Mouse (Mus musculus) heart, embryonic 14.5 days (tissue): ENCODE measurements around the gene Mpig6b. TPM values are rescaled to one million over a fixed set of nuclear protein-coding genes. Genes with fewer than 3 reads are reported as not detected.
"Not testable (repeated sequence)": the region's sequence is repeated elsewhere in the genome, so short reads cannot be mapped to it uniquely, and the experiment has no call there.

Experiments
- ATAC-seq: fragments of 200-750 bp; cut with Nextera tagmentation; 2 replicates; pipeline ENCODE4 v1.8.0; 2017; ENCODE audit warnings: low read depth, moderate TSS enrichment; ENCODE audit not compliant: insufficient number of reproducible peaks, insufficient read depth, low FRiP score
- H3K27ac ChIP-seq, 2 experiments: fragments of 200-500 bp in 1 of 2; fragments of 300-500 bp in 1 of 2; sonication (generic) in 1 of 2; replicated peaks in 1 of 2; 2 replicates each; pipeline ENCODE4 v1.5.1; 2012 to 2014; ENCODE audit warnings: low read depth in 2 of 2, low read length in 2 of 2, control low read depth in 1 of 2, mild to moderate bottlenecking in 1 of 2, mixed read lengths in 1 of 2; ENCODE audit not compliant: control insufficient read depth in 1 of 2, insufficient read depth in 1 of 2
- H3K27me3 ChIP-seq: fragments of 300-500 bp; sonication (generic); 2 replicates; pipeline ENCODE4 v1.6.1; 2014; ENCODE audit warnings: mild to moderate bottlenecking, low read length, control low read depth; ENCODE audit not compliant: control insufficient read depth, insufficient read depth
- H3K36me3 ChIP-seq: fragments of 300-500 bp; sonication (generic); 2 replicates; pipeline ENCODE4 v1.6.1; 2014; ENCODE audit warnings: mild to moderate bottlenecking, control low read depth, low read length, mixed read lengths; ENCODE audit not compliant: control insufficient read depth, insufficient read depth
- H3K4me1 ChIP-seq, 2 experiments: fragments of 200-500 bp in 1 of 2; fragments of 300-500 bp in 1 of 2; sonication (generic) in 1 of 2; 2 replicates each; pipeline ENCODE4 v1.6.1; 2012 to 2014; ENCODE audit warnings: low read length in 2 of 2, control low read depth in 1 of 2, mixed read lengths in 1 of 2; ENCODE audit not compliant: control insufficient read depth in 2 of 2, insufficient read depth in 2 of 2
- H3K4me2 ChIP-seq: fragments of 300-500 bp; sonication (generic); 2 replicates; pipeline ENCODE4 v1.6.1; 2014; ENCODE audit warnings: mild to moderate bottlenecking, low read length
- H3K4me3 ChIP-seq, 2 experiments: fragments of 200-500 bp in 1 of 2; fragments of 300-500 bp in 1 of 2; sonication (generic) in 1 of 2; 2 replicates each; pipeline ENCODE4 v1.5.1; 2012 to 2014; ENCODE audit warnings: low read length in 2 of 2, mild to moderate bottlenecking in 2 of 2, control low read depth in 1 of 2, low read depth in 1 of 2, moderate library complexity in 1 of 2; ENCODE audit not compliant: control insufficient read depth in 1 of 2, insufficient read depth in 1 of 2
- H3K9ac ChIP-seq: fragments of 300-500 bp; sonication (generic); 2 replicates; pipeline ENCODE4 v1.6.1; 2014; ENCODE audit warnings: mild to moderate bottlenecking, low read length
- H3K9me3 ChIP-seq: fragments of 300-500 bp; sonication (generic); 2 replicates; pipeline ENCODE4 v1.6.1; 2016; ENCODE audit warnings: low read length, control low read depth; ENCODE audit not compliant: control insufficient read depth
- WGBS: fragments of 180-500 bp; shearing (Covaris S2); extraction: QIAGEN DNeasy Blood & Tissue Kit; methylation state at CpG from one replicate; pipeline ENCODE4 v1.1.7; 2014; 5-methylcytosine and 5-hydroxymethylcytosine counted together
- polyA plus RNA-seq: library from polyadenylated mRNA; unstranded; fragments of >200 nt; fragmentation: Nextera tagmentation; extraction: Ambion mirVana; gene quantifications from 2 replicates; pipeline ENCODE4 v1.2.1, GENCODE M21; 2014

Gene Mpig6b
- polyA plus RNA-seq, 1 experiment from 2014 or later, result 0.54 TPM

DNA sequence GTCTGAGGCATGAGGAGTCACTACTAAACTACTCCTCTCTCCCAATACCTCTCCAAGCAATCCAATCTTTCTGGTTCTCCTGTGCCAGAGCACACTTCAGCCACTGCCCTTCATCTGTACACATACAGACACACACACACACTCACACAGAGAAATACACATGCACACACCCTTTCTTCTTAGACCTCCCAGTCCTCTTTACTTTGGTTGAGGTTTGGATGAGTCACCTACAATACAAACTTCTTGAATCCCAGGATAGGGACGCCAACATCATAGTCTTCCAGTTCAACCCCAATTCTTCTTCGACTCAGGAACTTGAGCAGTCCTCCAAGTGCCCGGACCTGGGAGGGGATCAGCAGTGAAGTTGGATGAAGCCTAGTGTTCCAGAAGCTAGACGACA, 22.2 kb downstream of the Mpig6b start:
- Histone ChIP-seq H3K4me3 (no peak overlapping the region), H3K9me3 (no peaks in the 10 kb centered on the region), H3K9ac (no peak overlapping the region), H3K36me3 (no peaks in the 10 kb centered on the region), H3K4me2 (no peak overlapping the region), H3K27me3 (no peaks in the 10 kb centered on the region), H3K27ac (peak overlapping the region; percentile 14 to 61; a peak in 1 of 4 replicates), H3K4me1 (peaks cover 16 to 43% of the 10 kb centered on the region in 2 experiments)
- 77% methylated on average over 4 of the region's 4 CpGs for WGBS
- no peak for ATAC-seq

DNA sequence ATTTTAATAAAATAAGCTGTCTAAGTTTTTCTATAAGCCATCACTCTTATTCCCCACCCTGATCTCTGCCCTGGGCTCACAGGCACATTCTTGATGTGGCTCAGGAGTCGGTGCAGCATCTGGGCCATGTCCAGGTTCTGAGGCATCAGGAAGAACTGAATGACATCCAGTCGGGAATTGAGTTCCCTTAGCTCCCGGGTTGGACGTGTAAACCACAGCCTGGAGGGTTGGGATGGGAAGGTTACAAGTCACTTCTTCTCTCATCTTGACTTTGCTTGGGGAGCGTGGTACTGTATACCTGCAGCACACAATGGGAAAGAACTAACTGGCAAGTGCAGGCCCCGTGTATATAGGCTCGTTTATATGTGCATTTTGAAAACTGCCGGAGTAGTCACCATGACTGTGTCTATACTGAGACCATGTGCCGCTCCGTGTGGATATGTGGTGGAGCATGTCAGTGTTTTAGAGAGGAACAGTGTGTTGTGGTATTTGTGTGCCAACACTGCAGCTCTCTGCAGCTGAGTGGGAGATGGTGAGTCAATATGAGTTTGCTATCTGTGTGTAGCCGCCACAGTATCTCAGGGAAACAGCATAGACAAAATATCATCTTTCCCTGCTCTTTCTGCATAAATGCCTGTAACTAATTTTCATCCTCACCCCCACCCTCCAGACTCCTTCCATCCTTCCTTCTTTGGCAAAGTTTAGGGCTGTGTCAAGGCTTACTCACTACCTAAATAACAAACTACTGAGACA, 26.7 kb downstream of the Mpig6b start:
- 75% methylated on average over 11 of the region's 11 CpGs for WGBS
- H3K4me2 ChIP-seq, result no peak overlapping the region
- H3K4me1 ChIP-seq, result 0 out of 4 replicates have a peak, but pooled peaks cover 0 to 4% of the 10 kb centered on the region in 2 experiments
- H3K4me3 ChIP-seq, result no peak overlapping the region
- no peaks in the 10 kb centered on the region for H3K27me3 ChIP-seq
- no peaks in the 10 kb centered on the region for H3K36me3 ChIP-seq
- no peak overlapping the region for H3K27ac ChIP-seq
- H3K9ac ChIP-seq, result no peak overlapping the region
- no peak for ATAC-seq
- H3K9me3 ChIP-seq, result no peaks in the 10 kb centered on the region

DNA sequence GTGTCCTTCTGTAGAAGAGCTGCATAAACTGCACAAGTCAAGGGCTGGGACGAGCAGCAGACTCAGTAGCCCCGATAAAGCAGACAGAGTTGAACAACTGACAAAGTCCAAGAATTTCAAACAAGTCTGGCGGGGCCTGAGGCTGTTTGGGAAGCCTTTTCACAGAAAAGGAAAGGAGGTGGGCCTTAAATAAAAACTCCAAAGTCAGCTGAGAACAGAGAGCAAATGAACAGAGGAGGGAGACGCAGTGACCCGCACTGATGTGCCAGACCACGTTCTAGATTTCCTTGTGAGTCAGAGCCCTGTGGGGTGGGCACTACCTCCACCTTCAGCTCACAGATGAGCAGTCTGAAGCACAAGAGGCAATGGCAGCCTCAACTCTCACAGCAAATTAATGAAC, 31.1 kb downstream of the Mpig6b start:
- Histone ChIP-seq H3K4me3 (no peak overlapping the region), H3K9me3 (no peaks in the 10 kb centered on the region), H3K4me2 (no peak overlapping the region), H3K36me3 (no peaks in the 10 kb centered on the region), H3K27me3 (no peaks in the 10 kb centered on the region), H3K27ac (no peak overlapping the region), H3K9ac (no peak overlapping the region), H3K4me1 (0 out of 4 replicates have a peak, but pooled peaks cover 0 to 1% of the 10 kb centered on the region in 2 experiments)
- no peak for ATAC-seq
- 66% methylated on average over 6 of the region's 6 CpGs for WGBS

DNA sequence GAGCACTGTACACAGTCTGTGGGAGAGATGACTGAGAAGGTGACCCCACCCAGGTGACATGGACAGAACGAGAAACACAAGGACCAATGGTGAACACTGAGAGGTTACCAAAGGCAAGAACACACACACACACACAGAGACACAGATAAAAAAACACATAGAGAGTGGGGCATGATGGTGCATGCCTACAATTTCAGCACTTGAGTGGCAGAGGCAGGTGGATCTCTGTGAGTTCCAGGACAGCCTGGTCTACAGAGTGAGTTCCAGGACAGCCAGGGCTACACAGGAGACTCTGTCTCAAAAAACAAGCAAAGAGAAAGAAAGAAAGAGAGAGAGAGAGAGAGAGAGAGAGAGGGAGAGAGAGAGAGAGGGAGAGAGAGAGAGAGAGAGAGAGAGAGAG, 32.3 kb downstream of the Mpig6b start:
- not testable (repeated sequence) for H3K27me3 ChIP-seq, H3K27ac ChIP-seq, H3K36me3 ChIP-seq, H3K4me3 ChIP-seq, ATAC-seq, H3K4me1 ChIP-seq, H3K9ac ChIP-seq, H3K9me3 ChIP-seq, H3K4me2 ChIP-seq
- 57% methylated on average over 1 of the region's 1 CpGs for WGBS

DNA sequence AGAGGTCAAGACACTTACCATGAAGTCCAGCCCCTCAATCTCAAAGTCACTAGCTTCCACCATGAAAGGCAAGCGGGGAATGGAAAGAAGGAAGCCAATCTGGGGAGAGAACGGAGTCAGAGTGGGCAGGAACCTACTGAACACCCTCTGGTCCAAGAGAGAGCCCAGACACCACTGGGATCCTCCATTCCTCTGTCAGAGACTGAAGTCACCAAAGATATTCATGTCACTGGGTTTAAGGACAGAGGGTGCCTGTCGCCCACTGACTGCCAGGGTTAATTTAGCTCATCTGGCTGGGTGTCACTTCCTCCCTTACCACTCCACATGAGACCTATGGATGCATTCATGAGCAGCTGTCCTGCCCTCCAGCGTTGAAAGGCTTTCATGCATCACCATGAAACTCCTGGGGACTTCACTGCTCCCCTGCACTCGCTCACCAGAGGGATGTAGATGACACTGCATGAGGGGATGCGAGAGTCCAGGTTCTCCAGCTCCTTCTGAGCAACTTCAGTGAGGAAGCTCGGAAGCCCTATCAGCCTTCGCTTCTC, 33.6 kb downstream of the Mpig6b start:
- Histone ChIP-seq H3K9me3 (no peaks in the 10 kb centered on the region), H3K36me3 (no peaks in the 10 kb centered on the region), H3K9ac (no peak overlapping the region), H3K4me3 (no peak overlapping the region), H3K4me1 (peaks cover 3 to 11% of the 10 kb centered on the region in 2 experiments; a peak in 2 of 4 replicates), H3K27me3 (no peaks in the 10 kb centered on the region), H3K4me2 (no peak overlapping the region), H3K27ac (no peak overlapping the region)
- 62% methylated on average over 8 of the region's 8 CpGs for WGBS
- no peak for ATAC-seq

DNA sequence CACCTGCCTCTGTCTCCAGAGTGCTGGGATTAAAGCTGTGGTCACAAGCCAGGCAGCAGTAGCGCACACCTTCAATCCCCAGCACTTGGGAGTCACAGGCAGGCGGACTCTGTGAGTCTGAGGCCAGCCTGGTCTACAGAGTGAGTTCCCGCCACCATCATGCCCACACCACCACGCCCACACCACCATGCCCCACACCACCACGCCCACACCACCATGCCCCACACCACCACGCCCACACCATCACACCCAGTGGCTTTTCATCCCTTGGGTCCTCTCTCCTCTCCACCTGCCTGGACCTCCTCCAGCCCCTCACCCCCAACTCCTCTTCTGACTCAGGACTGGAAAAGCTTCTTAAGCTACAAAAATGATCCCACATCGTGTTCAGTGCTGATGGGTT, 34.1 kb downstream of the Mpig6b start:
- no peak overlapping the region for H3K9ac ChIP-seq

DNA sequence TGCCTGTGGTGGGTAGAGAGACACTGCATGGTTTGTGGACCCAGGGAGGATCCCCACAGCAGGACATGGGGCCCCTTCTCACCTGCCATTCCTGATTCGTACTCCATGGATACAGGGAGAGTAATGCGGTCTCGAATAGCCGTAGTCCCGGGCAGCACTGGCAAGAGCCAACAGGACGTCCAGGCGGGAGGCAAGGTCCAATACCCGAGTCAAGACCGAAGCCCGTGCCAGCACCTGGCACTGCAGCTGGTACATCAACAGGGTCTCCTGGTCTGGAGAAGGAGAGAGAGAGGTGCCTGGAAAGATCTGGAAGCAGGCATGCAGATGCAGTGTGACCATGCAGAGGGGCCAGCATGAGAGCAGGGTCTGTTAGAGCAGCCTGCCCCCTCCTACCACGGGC, 34.7 kb downstream of the Mpig6b start:
- H3K9me3 ChIP-seq, result no peaks in the 10 kb centered on the region
- H3K4me3 ChIP-seq, result no peak overlapping the region
- WGBS, result 87% methylated on average over 11 of the region's 11 CpGs
- H3K36me3 ChIP-seq, result no peaks in the 10 kb centered on the region
- H3K4me1 ChIP-seq, result peaks cover 6 to 14% of the 10 kb centered on the region in 2 experiments; a peak in 2 of 4 replicates
- no peak for ATAC-seq
- no peak overlapping the region for H3K4me2 ChIP-seq
- H3K27ac ChIP-seq, result no peak overlapping the region
- no peaks in the 10 kb centered on the region for H3K27me3 ChIP-seq
- no peak overlapping the region for H3K9ac ChIP-seq

More for the DNA sequence above, 34.1 kb downstream of the Mpig6b start:
- Histone ChIP-seq H3K4me3 (no peak overlapping the region), H3K4me2 (no peak overlapping the region), H3K4me1 (peaks cover 6 to 14% of the 10 kb centered on the region in 2 experiments; a peak in 2 of 4 replicates), H3K27me3 (no peaks in the 10 kb centered on the region), H3K36me3 (no peaks in the 10 kb centered on the region), H3K27ac (no peak overlapping the region), H3K9me3 (no peaks in the 10 kb centered on the region)
- ATAC-seq, result no peak
- WGBS, result 77% methylated on average over 7 of the region's 7 CpGs
